Mouse (Mus musculus): ENCODE measurements around the gene Slc38a10. TPM values are rescaled to one million over a fixed set of nuclear protein-coding genes. Genes with fewer than 3 reads are reported as not detected.

Slc38a10 gene
- polyA plus RNA-seq, 1 experiment from 2014 or later = 108 TPM

DNA sequence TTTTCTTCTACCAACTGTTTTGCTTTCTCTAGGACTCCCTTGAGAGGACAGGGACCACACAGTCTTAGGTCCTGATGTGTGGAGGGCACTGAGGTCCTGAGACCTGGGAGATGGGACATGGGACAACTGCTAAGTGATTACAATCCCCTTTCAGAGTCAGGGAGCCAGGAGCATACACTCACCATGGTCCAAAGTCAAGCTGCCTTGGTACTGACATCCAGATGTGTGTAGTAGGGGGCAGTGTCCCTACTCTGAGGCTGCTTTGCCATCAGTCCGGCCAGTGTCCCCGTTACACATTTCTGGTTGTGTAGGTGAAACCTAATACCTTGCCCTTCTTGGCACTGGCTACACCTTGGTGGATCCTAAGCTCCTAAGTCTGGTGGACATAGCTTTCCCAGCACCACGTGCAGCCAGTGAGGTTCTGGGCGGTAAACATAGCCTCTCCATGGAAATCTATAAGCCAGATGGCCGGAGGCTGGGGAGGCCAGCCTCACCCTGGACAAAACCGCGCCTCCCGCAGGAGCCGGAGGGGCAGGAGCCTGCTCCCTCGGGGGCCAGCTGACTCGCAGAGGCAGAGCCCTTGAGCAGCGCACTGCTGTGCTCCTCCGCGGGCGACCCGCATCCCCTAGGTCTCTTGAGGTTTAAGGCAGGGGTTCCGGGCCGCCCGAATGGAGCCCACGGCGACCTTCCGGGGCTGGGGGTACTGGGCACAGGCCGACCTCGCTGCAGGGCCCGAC, 65.1 kb downstream of the Slc38a10 start:
- WGBS = 1% methylated on average over 25 of the region's 25 CpGs
- peak overlapping the region; percentile 92 for H3K4me3 ChIP-seq
- H3K4me2 ChIP-seq = peak overlapping the region; percentile 97
- H3K36me3 ChIP-seq = peaks cover 36% of the 10 kb centered on the region
- ATAC-seq (ENCODE audit: low read depth) = peak; percentile 74
- H3K4me1 ChIP-seq (replicated peaks) = peaks cover 20% of the 10 kb centered on the region
- no peaks in the 10 kb centered on the region for H3K27me3 ChIP-seq
- no peaks in the 10 kb centered on the region for H3K9me3 ChIP-seq
- peak overlapping the region; percentile 98 for H3K9ac ChIP-seq
- peak overlapping the region; percentile 91 for H3K27ac ChIP-seq (replicated peaks)

DNA sequence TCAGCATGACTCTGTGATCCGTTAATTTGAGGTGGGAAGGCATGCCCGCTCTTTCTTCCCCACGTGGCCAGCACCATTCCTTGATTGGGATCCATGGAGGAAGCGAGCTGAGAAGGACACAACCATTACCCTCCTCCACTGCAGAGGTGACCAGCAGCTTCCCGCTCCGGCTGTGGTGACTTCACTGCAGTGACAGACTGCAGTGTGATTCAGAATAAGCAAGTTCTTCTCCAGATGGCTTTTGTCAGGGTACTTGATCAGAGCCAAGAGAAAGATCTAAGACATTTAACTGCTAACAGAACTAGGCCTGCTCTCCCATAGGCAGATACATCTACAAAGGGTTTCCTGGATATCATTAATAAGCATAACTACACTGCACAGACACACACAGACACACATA, 70.9 kb downstream of the Slc38a10 start:
- no peaks in the 10 kb centered on the region for H3K27me3 ChIP-seq
- H3K4me1 ChIP-seq (replicated peaks) = peaks cover 8% of the 10 kb centered on the region
- 88% methylated on average over 6 of the region's 6 CpGs for WGBS
- no peaks in the 10 kb centered on the region for H3K9me3 ChIP-seq
- H3K36me3 ChIP-seq = peaks cover 79% of the 10 kb centered on the region
- no peak overlapping the region for H3K27ac ChIP-seq (replicated peaks)
- H3K9ac ChIP-seq = no peak overlapping the region
- ATAC-seq (ENCODE audit: low read depth) = no peak
- no peak overlapping the region for H3K4me2 ChIP-seq
- no peak overlapping the region for H3K4me3 ChIP-seq

DNA sequence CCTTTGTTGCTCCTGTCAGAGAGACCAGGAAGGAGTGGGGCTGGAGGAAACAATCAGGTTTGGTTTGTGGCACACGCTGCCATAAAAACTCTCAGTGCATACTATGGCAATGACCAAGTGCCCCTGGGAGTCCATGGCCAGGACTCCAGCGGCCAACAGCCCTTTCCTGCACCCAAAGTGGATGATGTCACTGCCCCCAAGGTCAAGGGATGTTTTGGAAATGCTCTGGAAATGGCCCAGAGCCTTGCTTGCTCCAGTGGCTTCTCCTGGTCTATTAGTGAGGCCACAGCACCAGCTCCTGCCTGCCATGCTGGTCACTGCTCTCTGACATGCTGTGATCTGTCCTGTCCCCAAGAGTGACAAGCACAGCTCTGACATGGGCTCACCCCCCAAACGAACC, 75.0 kb downstream of the Slc38a10 start:
- Histone ChIP-seq H3K36me3 (peaks cover 90% of the 10 kb centered on the region), H3K4me3 (no peak overlapping the region), H3K4me1 (replicated peaks) (peaks cover 12% of the 10 kb centered on the region), H3K9ac (no peak overlapping the region), H3K9me3 (no peaks in the 10 kb centered on the region), H3K27me3 (no peaks in the 10 kb centered on the region), H3K27ac (replicated peaks) (no peak overlapping the region), H3K4me2 (no peak overlapping the region)
- no peak for ATAC-seq (ENCODE audit: low read depth)
- 83% methylated on average over 3 of the region's 3 CpGs for WGBS

DNA sequence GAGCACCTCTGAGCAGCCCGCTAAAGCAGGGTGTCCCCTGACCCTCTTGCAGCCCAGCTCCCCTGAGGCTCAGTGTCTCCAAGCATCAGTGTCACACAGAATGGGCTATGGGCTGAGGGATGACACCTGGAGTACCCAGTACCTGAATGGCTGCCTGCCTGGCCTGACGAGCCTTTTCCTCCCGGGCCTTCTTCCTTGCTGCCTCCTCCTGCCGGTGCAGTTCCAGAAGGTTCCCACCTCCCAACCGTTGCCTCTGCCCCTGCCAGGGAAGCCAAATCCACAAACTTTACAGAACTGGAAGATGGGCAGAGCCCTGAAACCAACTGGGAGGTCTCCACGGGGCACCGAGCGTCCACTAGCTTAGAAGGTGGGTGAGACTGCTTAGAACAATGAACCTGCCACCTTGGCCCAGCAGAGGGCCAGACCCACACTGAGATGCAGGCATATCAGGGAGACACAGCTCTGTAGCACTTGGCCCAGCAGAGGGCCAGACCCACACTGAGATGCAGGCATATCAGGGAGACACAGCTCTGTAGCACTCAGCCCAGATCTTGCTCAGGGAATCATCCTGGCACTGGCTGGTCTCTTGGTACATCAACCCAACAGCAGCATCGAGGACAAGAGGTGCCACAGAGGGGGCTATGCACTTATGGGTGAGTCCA, 78.0 kb downstream of the Slc38a10 start:
- Histone ChIP-seq H3K9me3 (no peaks in the 10 kb centered on the region), H3K9ac (no peak overlapping the region), H3K27ac (replicated peaks) (no peak overlapping the region), H3K4me3 (no peak overlapping the region), H3K36me3 (peaks cover 89% of the 10 kb centered on the region), H3K4me2 (no peak overlapping the region), H3K4me1 (replicated peaks) (peaks cover 20% of the 10 kb centered on the region), H3K27me3 (no peaks in the 10 kb centered on the region)
- ATAC-seq (ENCODE audit: low read depth) = no peak
- WGBS = 93% methylated on average over 9 of the region's 9 CpGs

GRCm38 (mm10) chr11:120071731-120072320, 79.3 kb downstream of the Slc38a10 start:
- H3K36me3 ChIP-seq = peaks cover 93% of the 10 kb centered on the region

GRCm38 (mm10) chr11:120071065-120071464, 80.1 kb downstream of the Slc38a10 start:
- peaks cover 93% of the 10 kb centered on the region for H3K36me3 ChIP-seq
- H3K27ac ChIP-seq (replicated peaks) = no peak overlapping the region
- 20% methylated on average over 12 of the region's 12 CpGs for WGBS
- no peak overlapping the region for H3K4me3 ChIP-seq
- no peak overlapping the region for H3K9ac ChIP-seq
- no peak overlapping the region for H3K4me2 ChIP-seq
- peaks cover 20% of the 10 kb centered on the region for H3K4me1 ChIP-seq (replicated peaks)
- no peaks in the 10 kb centered on the region for H3K9me3 ChIP-seq
- no peak for ATAC-seq (ENCODE audit: low read depth)
- no peaks in the 10 kb centered on the region for H3K27me3 ChIP-seq

More at GRCm38 (mm10) chr11:120071731-120072320, 79.3 kb downstream of the Slc38a10 start:
- no peak for ATAC-seq (ENCODE audit: low read depth)
- no peak overlapping the region for H3K4me3 ChIP-seq
- no peak overlapping the region for H3K27ac ChIP-seq (replicated peaks)
- no peak overlapping the region for H3K9ac ChIP-seq
- no peaks in the 10 kb centered on the region for H3K27me3 ChIP-seq
- WGBS = 88% methylated on average over 7 of the region's 7 CpGs
- H3K4me1 ChIP-seq (replicated peaks) = peaks cover 20% of the 10 kb centered on the region
- H3K4me2 ChIP-seq = no peak overlapping the region
- H3K9me3 ChIP-seq = no peaks in the 10 kb centered on the region

GRCm38 (mm10) chr11:120070286-120070930, 80.7 kb downstream of the Slc38a10 start:
- Histone ChIP-seq H3K4me1 (replicated peaks) (peaks cover 17% of the 10 kb centered on the region), H3K36me3 (peaks cover 91% of the 10 kb centered on the region), H3K4me2 (no peak overlapping the region), H3K27ac (replicated peaks) (no peak overlapping the region), H3K9ac (no peak overlapping the region), H3K9me3 (no peaks in the 10 kb centered on the region), H3K4me3 (no peak overlapping the region), H3K27me3 (no peaks in the 10 kb centered on the region)
- WGBS = 83% methylated on average over 27 of the region's 27 CpGs
- ATAC-seq (ENCODE audit: low read depth) = no peak

- H3K36me3 ChIP-seq = peaks cover 91% of the 10 kb centered on the region
- no peaks in the 10 kb centered on the region for H3K9me3 ChIP-seq
- no peak overlapping the region for H3K4me2 ChIP-seq
- ATAC-seq (ENCODE audit: low read depth) = no peak
- WGBS = 18% methylated on average over 11 of the region's 11 CpGs
- no peaks in the 10 kb centered on the region for H3K27me3 ChIP-seq
- H3K4me1 ChIP-seq (replicated peaks) = peaks cover 8% of the 10 kb centered on the region
- H3K4me3 ChIP-seq = no peak overlapping the region
- no peak overlapping the region for H3K27ac ChIP-seq (replicated peaks)
- no peak overlapping the region for H3K9ac ChIP-seq
These were observed 81.9 kb downstream of the Slc38a10 start for GRCm38 (mm10) chr11:120069261-120069660.

DNA sequence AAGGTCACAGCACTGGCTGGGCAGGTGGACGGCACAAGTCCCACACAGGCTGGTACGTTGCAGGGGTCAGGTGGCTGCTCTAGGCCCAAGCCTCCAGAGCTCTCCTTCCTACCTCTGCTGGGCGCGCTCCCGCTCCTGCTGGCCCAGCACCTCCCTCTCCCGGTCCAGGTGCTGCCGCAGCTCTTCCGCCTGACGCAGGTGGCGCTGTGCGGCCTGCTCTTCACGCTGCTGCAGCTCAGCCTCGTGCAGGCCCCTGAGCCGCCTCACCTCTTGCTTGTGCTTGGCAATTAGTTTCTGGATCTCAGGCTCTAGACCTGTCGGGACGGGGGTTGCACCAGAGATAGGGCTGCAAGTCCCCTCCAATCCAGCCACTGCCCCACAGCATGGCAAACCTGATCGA, 83.3 kb downstream of the Slc38a10 start:
- WGBS = 57% methylated on average over 17 of the region's 17 CpGs
- H3K36me3 ChIP-seq = peaks cover 93% of the 10 kb centered on the region

GRCm38 (mm10) chr11:120065291-120065690, 85.9 kb downstream of the Slc38a10 start:
- no peak overlapping the region for H3K4me2 ChIP-seq
- 33% methylated on average over 10 of the region's 10 CpGs for WGBS
- no peaks in the 10 kb centered on the region for H3K9me3 ChIP-seq
- peaks cover 69% of the 10 kb centered on the region for H3K36me3 ChIP-seq
- H3K27ac ChIP-seq (replicated peaks) = no peak overlapping the region
- ATAC-seq (ENCODE audit: low read depth) = no peak; the same call in 1 of the 2 replicates
- H3K4me1 ChIP-seq (replicated peaks) = peaks cover 8% of the 10 kb centered on the region
- no peaks in the 10 kb centered on the region for H3K27me3 ChIP-seq
- no peak overlapping the region for H3K4me3 ChIP-seq
- H3K9ac ChIP-seq = no peak overlapping the region

More for the DNA sequence above, 83.3 kb downstream of the Slc38a10 start:
- Histone ChIP-seq H3K9me3 (no peaks in the 10 kb centered on the region), H3K9ac (no peak overlapping the region), H3K27me3 (no peaks in the 10 kb centered on the region), H3K4me3 (no peak overlapping the region), H3K27ac (replicated peaks) (no peak overlapping the region), H3K4me1 (replicated peaks) (peaks cover 8% of the 10 kb centered on the region), H3K4me2 (no peak overlapping the region)
- ATAC-seq (ENCODE audit: low read depth) = no peak

GRCm38 (mm10) chr11:120064668-120065040, 86.5 kb downstream of the Slc38a10 start:
- H3K9me3 ChIP-seq = no peaks in the 10 kb centered on the region
- WGBS = 89% methylated on average over 11 of the region's 11 CpGs
- H3K9ac ChIP-seq = no peak overlapping the region
- H3K4me2 ChIP-seq = no peak overlapping the region
- H3K27ac ChIP-seq (replicated peaks) = no peak overlapping the region
- H3K27me3 ChIP-seq = no peaks in the 10 kb centered on the region
- ATAC-seq (ENCODE audit: low read depth) = no peak
- H3K4me1 ChIP-seq (replicated peaks) = peaks cover 6% of the 10 kb centered on the region
- peaks cover 63% of the 10 kb centered on the region for H3K36me3 ChIP-seq
- H3K4me3 ChIP-seq = no peak overlapping the region

Data from neural tube, embryonic 13.5 days (tissue).